Mouse (Mus musculus): ENCODE measurements around the gene Ubqln2. TPM values are rescaled to one million over a fixed set of nuclear protein-coding genes. Genes with fewer than 3 reads are reported as not detected.

The Ubqln2 gene
- total RNA-seq (2021): 100 to 1,000 TPM; 241 to 277 TPM
- long read RNA-seq, transcript Ubqln2-201 (1 exons, 3,344 nt): major isoform, 67 of 67 reads
- long read RNA-seq, partial matches to known transcripts: 0 of 67 reads
- long read RNA-seq, other reads (novel, unspliced or antisense): 0 of 67 reads

- peak; percentile 72 to 81 for DNase-seq (ENCODE audit: low spot score in 2 of 2)
These were observed at the start of gene Ubqln2 for GRCm38 (mm10) chrX:153497688-153498516. TSS of gene Ubqln2 (plus strand) at chrX:153498227.

GRCm38 (mm10) chrX:153451946-153452345, 46.1 kb upstream of the Ubqln2 start:
- DNase-seq (ENCODE audit: low spot score in 2 of 2): no peak

GRCm38 (mm10) chrX:153476760-153477248, 21.2 kb upstream of the Ubqln2 start:
- peak; percentile 3 to 9 for DNase-seq (ENCODE audit: low spot score in 2 of 2)

GRCm38 (mm10) chrX:153492326-153492725, 5.7 kb upstream of the Ubqln2 start:
- no peak for DNase-seq (ENCODE audit: low spot score in 2 of 2)

- DNase-seq (ENCODE audit: low spot score in 2 of 2): peak in 1 of 2 experiments; percentile 30
These were observed 752 bp downstream of the Ubqln2 start for GRCm38 (mm10) chrX:153498665-153499293.

- DNase-seq (ENCODE audit: low spot score in 2 of 2): peak; percentile 14 to 38
These were observed 1.4 kb downstream of the Ubqln2 start for GRCm38 (mm10) chrX:153499294-153500046.

GRCm38 (mm10) chrX:153500047-153500345, 2.0 kb downstream of the Ubqln2 start:
- DNase-seq (ENCODE audit: low spot score in 2 of 2): no peak

GRCm38 (mm10) chrX:153505954-153506353, 7.9 kb downstream of the Ubqln2 start:
- peak in 1 of 2 experiments; percentile 32 for DNase-seq (ENCODE audit: low spot score in 2 of 2)

GRCm38 (mm10) chrX:153515491-153515890, 17.5 kb downstream of the Ubqln2 start:
- DNase-seq (ENCODE audit: low spot score in 2 of 2): no peak

GRCm38 (mm10) chrX:153528399-153528798, 30.4 kb downstream of the Ubqln2 start:
- DNase-seq (ENCODE audit: low spot score in 2 of 2): peak in 1 of 2 experiments; percentile 5

Other genes starting within 250 kb of the Ubqln2 start
- not detected for gene Cypt3, start 60.4 kb downstream of the Ubqln2 start, total RNA-seq (2021)
- 1 to 10 TPM; 6.9 to 7.2 TPM for gene Kctd12b, start 198.2 kb downstream of the Ubqln2 start, total RNA-seq (2021)
- 10 to 100 TPM; 59.7 to 67.0 TPM for gene Nbdy, start 225.4 kb downstream of the Ubqln2 start, total RNA-seq (2021)